Mouse (Mus musculus) cortical plate, adult 2 months (tissue): ENCODE measurements around the gene Gsg1l. TPM values are rescaled to one million over a fixed set of nuclear protein-coding genes. Genes with fewer than 3 reads are reported as not detected.

ENCODE experiments used
- H3K27ac ChIP-seq: fragments of 200-500 bp; 2 replicates; pipeline ENCODE4 v1.5.1; 2012; ENCODE audit warnings: low read length, control low read depth, inconsistent platforms; ENCODE audit not compliant: insufficient read depth
- H3K4me1 ChIP-seq: fragments of 200-500 bp; 2 replicates; pipeline ENCODE4 v1.6.1; 2011; ENCODE audit warnings: low read length; ENCODE audit not compliant: control insufficient read depth, insufficient read depth
- H3K4me3 ChIP-seq: fragments of 200-500 bp; 2 replicates; pipeline ENCODE4 v1.5.1; 2011; ENCODE audit warnings: mild to moderate bottlenecking, low read length, control low read depth; ENCODE audit not compliant: insufficient read depth
- CTCF ChIP-seq: fragments of 200-500 bp; IDR thresholded peaks from 2 replicates; pipeline ENCODE4 v1.5.1; 2011; ENCODE audit warnings: mild to moderate bottlenecking, control low read depth, low read length; ENCODE audit not compliant: insufficient read depth; ENCODE audit errors: extremely low read depth
- POLR2A ChIP-seq: fragments of 200-500 bp; IDR thresholded peaks from 2 replicates; pipeline ENCODE4 v1.6.1; 2011; ENCODE audit warnings: mild to moderate bottlenecking, low read length, control low read depth; ENCODE audit not compliant: insufficient read depth; ENCODE audit errors: extremely low read depth
- polyA plus RNA-seq: library from polyadenylated mRNA; depleted of rRNA; stranded (reverse); fragments of >200 nt; gene quantifications from 2 replicates; pipeline ENCODE4 v1.2.3, GENCODE M21; 2012

Gene Gsg1l
- polyA plus RNA-seq, 1 experiment = 69.5 TPM

GRCm38 (mm10) chr7:125865234-125865633 is 217.0 kb downstream of the Gsg1l start:
- Histone ChIP-seq H3K4me1 (no peaks in the 10 kb centered on the region), H3K27ac (no peak overlapping the region), H3K4me3 (no peak overlapping the region)
- TF ChIP-seq CTCF (no peak), POLR2A (no peak)

- Histone ChIP-seq H3K27ac (no peak overlapping the region), H3K4me1 (no peaks in the 10 kb centered on the region), H3K4me3 (no peak overlapping the region)
- no peak for TF ChIP-seq POLR2A
- no peak for TF ChIP-seq CTCF
Observed at GRCm38 (mm10) chr7:125864026-125864425, 218.2 kb downstream of the Gsg1l start.

GRCm38 (mm10) chr7:125860421-125860820 is 221.8 kb downstream of the Gsg1l start:
- Histone ChIP-seq H3K4me3 (no peak overlapping the region), H3K27ac (no peak overlapping the region), H3K4me1 (no peaks in the 10 kb centered on the region)
- TF ChIP-seq CTCF (no peak), POLR2A (no peak)

GRCm38 (mm10) chr7:125859564-125859963 is 222.6 kb downstream of the Gsg1l start:
- no peak overlapping the region for H3K27ac ChIP-seq
- no peaks in the 10 kb centered on the region for H3K4me1 ChIP-seq
- no peak for TF ChIP-seq CTCF
- no peak for TF ChIP-seq POLR2A
- no peak overlapping the region for H3K4me3 ChIP-seq

- no peak overlapping the region for H3K4me3 ChIP-seq
- TF ChIP-seq CTCF = no peak
- no peak for TF ChIP-seq POLR2A
- 0 out of 2 replicates have a peak overlapping the region, but pooled peaks have one; percentile 52 for H3K27ac ChIP-seq
- peaks cover 4% of the 10 kb centered on the region for H3K4me1 ChIP-seq
Observed at GRCm38 (mm10) chr7:125847528-125847866, 234.7 kb downstream of the Gsg1l start.

GRCm38 (mm10) chr7:125846866-125847527 is 235.2 kb downstream of the Gsg1l start:
- H3K4me1 ChIP-seq = peaks cover 4% of the 10 kb centered on the region
- TF ChIP-seq POLR2A (no peak), CTCF (no peak)
- H3K27ac ChIP-seq = peak overlapping the region; percentile 52; the same call in 1 of the 2 replicates
- H3K4me3 ChIP-seq = no peak overlapping the region

- no peak overlapping the region for H3K27ac ChIP-seq
Observed at GRCm38 (mm10) chr7:125845611-125846010, 236.6 kb downstream of the Gsg1l start.

GRCm38 (mm10) chr7:125838078-125838742 is 244.0 kb downstream of the Gsg1l start:
- no peak for TF ChIP-seq CTCF
- no peak for TF ChIP-seq POLR2A
- Histone ChIP-seq H3K4me3 (no peak overlapping the region), H3K27ac (no peak overlapping the region), H3K4me1 (peaks cover 2% of the 10 kb centered on the region; the same call in 1 of the 2 replicates)

More at GRCm38 (mm10) chr7:125845611-125846010, 236.6 kb downstream of the Gsg1l start:
- H3K4me1 ChIP-seq = peaks cover 4% of the 10 kb centered on the region
- no peak for TF ChIP-seq CTCF
- no peak for TF ChIP-seq POLR2A
- H3K4me3 ChIP-seq = no peak overlapping the region

GRCm38 (mm10) chr7:125833471-125833870 is 248.7 kb downstream of the Gsg1l start:
- no peak overlapping the region for H3K4me3 ChIP-seq
- H3K27ac ChIP-seq = no peak overlapping the region
- H3K4me1 ChIP-seq = peaks cover 2% of the 10 kb centered on the region; the same call in 1 of the 2 replicates
- TF ChIP-seq CTCF = no peak
- TF ChIP-seq POLR2A = no peak

GRCm38 (mm10) chr7:125832767-125833166 is 249.4 kb downstream of the Gsg1l start:
- Histone ChIP-seq H3K4me3 (no peak overlapping the region), H3K27ac (no peak overlapping the region), H3K4me1 (no peaks in the 10 kb centered on the region)
- TF ChIP-seq CTCF = no peak
- TF ChIP-seq POLR2A = no peak
